Mouse (Mus musculus) stomach, embryonic 15.5 days (tissue): ENCODE data around the gene Ercc5. TPM values are rescaled to one million over a fixed set of nuclear protein-coding genes. Genes with fewer than 3 reads are reported as not detected.

Source experiments
- ATAC-seq: fragments of 200-750 bp; cut with Nextera tagmentation; 2 replicates; pipeline ENCODE4 v1.8.0; 2017; ENCODE audit warnings: low read depth, moderate number of reproducible peaks, moderate TSS enrichment; ENCODE audit not compliant: insufficient read depth, low FRiP score
- H3K27ac ChIP-seq: fragments of 300-500 bp; sonication (generic); 2 replicates; pipeline ENCODE4 v1.5.1; 2015; ENCODE audit warnings: mild to moderate bottlenecking, inconsistent platforms
- H3K27me3 ChIP-seq: fragments of 300-500 bp; sonication (generic); replicated peaks from 2 replicates; pipeline ENCODE4 v1.6.1; 2015; ENCODE audit warnings: inconsistent platforms
- H3K36me3 ChIP-seq: fragments of 300-500 bp; sonication (generic); 2 replicates; pipeline ENCODE4 v1.6.1; 2015; ENCODE audit warnings: inconsistent platforms
- H3K4me1 ChIP-seq: fragments of 300-500 bp; sonication (generic); 2 replicates; pipeline ENCODE4 v1.6.1; 2015; ENCODE audit warnings: inconsistent platforms
- H3K4me2 ChIP-seq: fragments of 300-500 bp; sonication (generic); 2 replicates; pipeline ENCODE4 v1.6.1; 2015; ENCODE audit warnings: mild to moderate bottlenecking, inconsistent platforms
- H3K4me3 ChIP-seq: fragments of 300-500 bp; sonication (generic); replicated peaks from 2 replicates; pipeline ENCODE4 v1.5.1; 2015; ENCODE audit warnings: inconsistent platforms
- H3K9ac ChIP-seq: fragments of 300-500 bp; sonication (generic); 2 replicates; pipeline ENCODE4 v1.6.1; 2015; ENCODE audit warnings: inconsistent platforms
- H3K9me3 ChIP-seq: fragments of 300-500 bp; sonication (generic); 2 replicates; pipeline ENCODE4 v1.6.1; 2016; ENCODE audit warnings: inconsistent platforms
- WGBS: fragments of 180-500 bp; shearing (Covaris S2); methylation state at CpG from one replicate; pipeline ENCODE4 v1.1.7; 2015; 5-methylcytosine and 5-hydroxymethylcytosine counted together
- polyA plus RNA-seq: library from polyadenylated mRNA; unstranded; fragments of >200 nt; fragmentation: Nextera tagmentation; extraction: Ambion mirVana; gene quantifications from 2 replicates; pipeline ENCODE4 v1.2.1, GENCODE M21; 2015

Ercc5 gene
- polyA plus RNA-seq, 1 experiment from 2014 or later, result 20.5 TPM

GRCm38 (mm10) chr1:44129929-44130581, 17.5 kb upstream of the Ercc5 start:
- H3K9ac ChIP-seq, result no peak overlapping the region
- H3K9me3 ChIP-seq, result no peaks in the 10 kb centered on the region
- 63% methylated on average over 4 of the region's 4 CpGs for whole genome bisulfite sequencing
- H3K36me3 ChIP-seq, result 0 out of 2 replicates have a peak, but pooled peaks cover 8% of the 10 kb centered on the region
- no peak for ATAC-seq
- H3K27me3 ChIP-seq, result no peaks in the 10 kb centered on the region
- H3K4me3 ChIP-seq, result no peak overlapping the region
- H3K4me1 ChIP-seq, result no peaks in the 10 kb centered on the region
- H3K27ac ChIP-seq, result no peak overlapping the region
- H3K4me2 ChIP-seq, result no peak overlapping the region

- no peak for ATAC-seq
- WGBS, result 34% methylated on average over 4 of the region's 4 CpGs
- Histone ChIP-seq H3K36me3 (peaks cover 18% of the 10 kb centered on the region), H3K4me1 (no peaks in the 10 kb centered on the region), H3K9me3 (no peaks in the 10 kb centered on the region), H3K4me3 (no peak overlapping the region), H3K9ac (no peak overlapping the region), H3K4me2 (no peak overlapping the region), H3K27me3 (no peaks in the 10 kb centered on the region), H3K27ac (no peak overlapping the region)
Observed at GRCm38 (mm10) chr1:44140232-44140631, 7.3 kb upstream of the Ercc5 start.

GRCm38 (mm10) chr1:44142747-44143146, 4.8 kb upstream of the Ercc5 start:
- Histone ChIP-seq H3K9me3 (no peaks in the 10 kb centered on the region), H3K9ac (no peak overlapping the region), H3K4me2 (no peak overlapping the region), H3K4me1 (no peaks in the 10 kb centered on the region), H3K4me3 (no peak overlapping the region), H3K36me3 (peaks cover 18% of the 10 kb centered on the region), H3K27ac (no peak overlapping the region), H3K27me3 (no peaks in the 10 kb centered on the region)
- WGBS, result 93% methylated on average over 5 of the region's 5 CpGs
- ATAC-seq, result no peak

GRCm38 (mm10) chr1:44148706-44149105, 1.2 kb downstream of the Ercc5 start:
- Histone ChIP-seq H3K4me1 (no peaks in the 10 kb centered on the region), H3K4me2 (peak overlapping the region; percentile 60), H3K9ac (peak overlapping the region; percentile 67; the same call in 1 of the 2 replicates), H3K4me3 (peak overlapping the region; percentile 74), H3K27me3 (no peaks in the 10 kb centered on the region), H3K9me3 (no peaks in the 10 kb centered on the region), H3K27ac (peak overlapping the region; percentile 94; the same call in 1 of the 2 replicates), H3K36me3 (0 out of 2 replicates have a peak, but pooled peaks cover 2% of the 10 kb centered on the region)
- no peak for ATAC-seq
- WGBS, result 20% methylated on average over 6 of the region's 6 CpGs

- no peaks in the 10 kb centered on the region for H3K27me3 ChIP-seq
- no peak for ATAC-seq
- H3K4me1 ChIP-seq, result no peaks in the 10 kb centered on the region
- no peak overlapping the region for H3K4me2 ChIP-seq
- peaks cover 15% of the 10 kb centered on the region; the same call in 1 of the 2 replicates for H3K36me3 ChIP-seq
- no peaks in the 10 kb centered on the region for H3K9me3 ChIP-seq
- WGBS, result 89% methylated on average over 4 of the region's 4 CpGs
- no peak overlapping the region for H3K27ac ChIP-seq
- no peak overlapping the region for H3K4me3 ChIP-seq
- H3K9ac ChIP-seq, result no peak overlapping the region
Observed at GRCm38 (mm10) chr1:44155287-44155686, 7.7 kb downstream of the Ercc5 start.

GRCm38 (mm10) chr1:44158317-44158716, 10.8 kb downstream of the Ercc5 start:
- peaks cover 28% of the 10 kb centered on the region; the same call in 1 of the 2 replicates for H3K36me3 ChIP-seq
- WGBS, result 89% methylated on average over 6 of the region's 6 CpGs

GRCm38 (mm10) chr1:44161818-44162217, 14.3 kb downstream of the Ercc5 start:
- Histone ChIP-seq H3K4me2 (no peak overlapping the region), H3K4me1 (no peaks in the 10 kb centered on the region), H3K9me3 (no peaks in the 10 kb centered on the region), H3K36me3 (peaks cover 39% of the 10 kb centered on the region), H3K27ac (no peak overlapping the region), H3K9ac (no peak overlapping the region), H3K4me3 (no peak overlapping the region), H3K27me3 (no peaks in the 10 kb centered on the region)
- WGBS, result 88% methylated on average over 6 of the region's 6 CpGs
- no peak for ATAC-seq

More at GRCm38 (mm10) chr1:44158317-44158716, 10.8 kb downstream of the Ercc5 start:
- ATAC-seq, result no peak
- H3K4me2 ChIP-seq, result no peak overlapping the region
- H3K9me3 ChIP-seq, result no peaks in the 10 kb centered on the region
- no peak overlapping the region for H3K27ac ChIP-seq
- H3K4me3 ChIP-seq, result no peak overlapping the region
- H3K27me3 ChIP-seq, result no peaks in the 10 kb centered on the region
- no peak overlapping the region for H3K9ac ChIP-seq
- H3K4me1 ChIP-seq, result no peaks in the 10 kb centered on the region

GRCm38 (mm10) chr1:44162389-44162788, 14.8 kb downstream of the Ercc5 start:
- H3K27ac ChIP-seq, result no peak overlapping the region
- peaks cover 45% of the 10 kb centered on the region for H3K36me3 ChIP-seq
- H3K4me3 ChIP-seq, result no peak overlapping the region
- no peak for ATAC-seq
- no peaks in the 10 kb centered on the region for H3K27me3 ChIP-seq
- no peaks in the 10 kb centered on the region for H3K4me1 ChIP-seq
- no peak overlapping the region for H3K4me2 ChIP-seq
- no peaks in the 10 kb centered on the region for H3K9me3 ChIP-seq
- H3K9ac ChIP-seq, result no peak overlapping the region
- 96% methylated on average over 5 of the region's 5 CpGs for WGBS

- no peaks in the 10 kb centered on the region for H3K9me3 ChIP-seq
- H3K27ac ChIP-seq, result no peak overlapping the region
- ATAC-seq, result no peak
- peaks cover 40% of the 10 kb centered on the region for H3K36me3 ChIP-seq
- no peak overlapping the region for H3K4me3 ChIP-seq
- 96% methylated on average over 3 of the region's 3 CpGs for WGBS
- H3K4me1 ChIP-seq, result no peaks in the 10 kb centered on the region
- H3K9ac ChIP-seq, result no peak overlapping the region; the same call in 1 of the 2 replicates
- H3K27me3 ChIP-seq, result no peaks in the 10 kb centered on the region
- H3K4me2 ChIP-seq, result no peak overlapping the region
Observed at GRCm38 (mm10) chr1:44167859-44168383, 20.4 kb downstream of the Ercc5 start.

- ATAC-seq, result no peak
- H3K36me3 ChIP-seq, result peaks cover 27% of the 10 kb centered on the region
- H3K27ac ChIP-seq, result no peak overlapping the region
- WGBS, result 95% methylated on average over 4 of the region's 4 CpGs
- H3K4me3 ChIP-seq, result no peak overlapping the region
- H3K9me3 ChIP-seq, result no peaks in the 10 kb centered on the region
- H3K9ac ChIP-seq, result no peak overlapping the region
- H3K4me1 ChIP-seq, result no peaks in the 10 kb centered on the region
- no peak overlapping the region for H3K4me2 ChIP-seq
- no peaks in the 10 kb centered on the region for H3K27me3 ChIP-seq
Observed at GRCm38 (mm10) chr1:44172656-44173055, 25.1 kb downstream of the Ercc5 start.

- no peak overlapping the region for H3K9ac ChIP-seq
- H3K4me2 ChIP-seq, result no peak overlapping the region
- no peaks in the 10 kb centered on the region for H3K4me1 ChIP-seq
- H3K27me3 ChIP-seq, result no peaks in the 10 kb centered on the region
- H3K9me3 ChIP-seq, result no peaks in the 10 kb centered on the region
- peaks cover 25% of the 10 kb centered on the region; the same call in 1 of the 2 replicates for H3K36me3 ChIP-seq
- no peak overlapping the region for H3K4me3 ChIP-seq
- H3K27ac ChIP-seq, result no peak overlapping the region
- no peak for ATAC-seq
- WGBS, result 87% methylated on average over 8 of the region's 8 CpGs
Observed at GRCm38 (mm10) chr1:44173903-44174302, 26.4 kb downstream of the Ercc5 start.

GRCm38 (mm10) chr1:44178086-44178485, 30.5 kb downstream of the Ercc5 start:
- no peaks in the 10 kb centered on the region for H3K9me3 ChIP-seq
- no peaks in the 10 kb centered on the region for H3K4me1 ChIP-seq
- no peak overlapping the region for H3K4me3 ChIP-seq
- H3K27me3 ChIP-seq, result no peaks in the 10 kb centered on the region
- H3K4me2 ChIP-seq, result no peak overlapping the region
- H3K27ac ChIP-seq, result no peak overlapping the region
- peaks cover 15% of the 10 kb centered on the region; the same call in 1 of the 2 replicates for H3K36me3 ChIP-seq
- 93% methylated on average over 5 of the region's 5 CpGs for WGBS
- no peak for ATAC-seq
- H3K9ac ChIP-seq, result no peak overlapping the region
